23 mouse cellular contexts compared by ENCODE assay signal in genomic region chr8:81594134-81594714, GRCm38 (mm10).
DNase-seq lines count a peak whose midpoint lies in the region; ATAC-seq and TF ChIP-seq lines count a peak whose summit lies in the region.
"Had no signal": no experiment of that assay in that cellular context is flagged by ENCODE, and none has a peak within 500 bp of the region (broad histone marks: within the 10 kb centered on the region; RNA-seq: fewer than 3 reads in every experiment).

No protein-coding gene starts in this region.

- no peak overlapping the region for H3K9ac ChIP-seq in midbrain, embryonic 11.5 days (ENCODE audit: low read length)
- H3K9ac ChIP-seq in midbrain, postnatal 0 days (replicated peaks; ENCODE audit: low read length, poor library complexity, severe bottlenecking): no peak overlapping the region
- H3K9ac ChIP-seq: embryonic facial prominence, embryonic 15.5 days; heart, embryonic 13.5 days had no signal

- no peaks in the 10 kb centered on the region for H3K9me3 ChIP-seq in midbrain, embryonic 11.5 days (ENCODE audit: control insufficient read depth, low read length)
- no peaks in the 10 kb centered on the region for H3K9me3 ChIP-seq in midbrain, postnatal 0 days (ENCODE audit: low read length)
- H3K9me3 ChIP-seq: embryonic facial prominence, embryonic 15.5 days; forebrain, embryonic 10.5 days; heart, embryonic 13.5 days had no signal

- DNase-seq in lung, adult 18-20 months: peak; percentile 7 to 29
- DNase-seq in lung, adult 2 months: no peak
- DNase-seq in midbrain, embryonic 11.5 days (ENCODE audit: low spot score, missing footprints): peak; percentile 57
- no peak for DNase-seq in midbrain, postnatal 0 days (ENCODE audit: low spot score)
- DNase-seq in lung, postnatal 25 days (ENCODE audit: low spot score): peak; percentile 39
- no peak for DNase-seq in layer of hippocampus, adult 18-20 months (ENCODE audit: low spot score in 2 of 2)
- no peak for DNase-seq in cerebellum, postnatal 25 days
- DNase-seq: adrenal gland, adult 2 months; adrenal gland, postnatal 36 days; B cell, adult 2 months; cerebellum, adult 2 months; cerebellum, postnatal 10 days; embryo, embryonic 11 days; gastrocnemius, adult 2 months; gastrocnemius, postnatal 25 days; heart, adult 11 months; heart, postnatal 36 days had no signal

- no peaks in the 10 kb centered on the region for H3K36me3 ChIP-seq in midbrain, embryonic 11.5 days (ENCODE audit: control insufficient read depth, insufficient read depth, low read length)
- no peaks in the 10 kb centered on the region for H3K36me3 ChIP-seq in midbrain, postnatal 0 days (ENCODE audit: insufficient read depth, low read length)
- H3K36me3 ChIP-seq: embryonic facial prominence, embryonic 15.5 days; forebrain, embryonic 10.5 days; heart, embryonic 13.5 days had no signal

- no peaks in the 10 kb centered on the region for H3K4me1 ChIP-seq in lung, adult 2 months (ENCODE audit: control insufficient read depth, insufficient read depth, low read length)
- H3K4me1 ChIP-seq in midbrain, embryonic 11.5 days (ENCODE audit: control insufficient read depth, insufficient read depth, low read length): no peaks in the 10 kb centered on the region
- no peaks in the 10 kb centered on the region for H3K4me1 ChIP-seq in midbrain, postnatal 0 days (ENCODE audit: insufficient read depth, low read length)
- H3K4me1 ChIP-seq: embryonic facial prominence, embryonic 15.5 days; forebrain, embryonic 10.5 days; heart, embryonic 13.5 days had no signal

- WGBS in lung, adult 2 months: 68% methylated on average over 3 of the region's 3 CpGs
- WGBS in midbrain, embryonic 11.5 days: 89% methylated on average over 3 of the region's 3 CpGs
- 87% methylated on average over 3 of the region's 3 CpGs for WGBS in midbrain, postnatal 0 days

- no peak overlapping the region for H3K4me3 ChIP-seq in lung, adult 2 months (replicated peaks; ENCODE audit: extremely low read depth, low read depth, low read length)
- no peak overlapping the region for H3K4me3 ChIP-seq in midbrain, embryonic 11.5 days (ENCODE audit: low read depth, low read length)
- no peak overlapping the region for H3K4me3 ChIP-seq in midbrain, postnatal 0 days (ENCODE audit: low read depth, low read length)
- H3K4me3 ChIP-seq: embryonic facial prominence, embryonic 15.5 days; erythroblast, embryonic 14.5 days; forebrain, embryonic 10.5 days; gastrocnemius, adult 2 months; heart, embryonic 13.5 days had no signal

- no peaks in the 10 kb centered on the region for H3K27me3 ChIP-seq in midbrain, embryonic 11.5 days (ENCODE audit: control insufficient read depth, insufficient read depth, low read length)
- H3K27me3 ChIP-seq in midbrain, postnatal 0 days (ENCODE audit: insufficient read depth, low read length): no peaks in the 10 kb centered on the region
- H3K27me3 ChIP-seq: CH12.LX; embryonic facial prominence, embryonic 15.5 days; heart, embryonic 13.5 days had no signal

- H3K4me2 ChIP-seq in midbrain, embryonic 11.5 days: no peak overlapping the region
- no peak overlapping the region for H3K4me2 ChIP-seq in midbrain, postnatal 0 days (ENCODE audit: low read depth, low read length, poor library complexity, severe bottlenecking)
- H3K4me2 ChIP-seq: embryonic facial prominence, embryonic 15.5 days; heart, embryonic 13.5 days had no signal

- no peak overlapping the region for H3K27ac ChIP-seq in midbrain, embryonic 11.5 days (ENCODE audit: low read depth, low read length)
- no peak overlapping the region for H3K27ac ChIP-seq in midbrain, postnatal 0 days (ENCODE audit: low read depth, low read length)
- H3K27ac ChIP-seq: embryonic facial prominence, embryonic 15.5 days; forebrain, embryonic 10.5 days; gastrocnemius, adult 2 months; heart, embryonic 13.5 days had no signal

- no peak for TF ChIP-seq POLR2A in lung, adult 2 months (IDR thresholded peaks at IDR 0.05; ENCODE audit: borderline replicate concordance, extremely low read depth, low read depth, low read length)

- ATAC-seq in midbrain, embryonic 11.5 days (ENCODE audit: low FRiP score): no peak
- no peak for ATAC-seq in midbrain, postnatal 0 days (ENCODE audit: low FRiP score)
- ATAC-seq: forebrain, embryonic 14.5 days had no signal

- no peak for TF ChIP-seq CTCF in lung, adult 2 months (IDR thresholded peaks at IDR 0.05; ENCODE audit: insufficient read depth, low read length)
- no peak for TF ChIP-seq CTCF in midbrain, postnatal 0 days (IDR thresholded peaks at IDR 0.05)

Comparison
In these comparisons a context has a peak if more than half of its experiments do, and no peak if none do; other contexts are left out.
1. DNase-seq: peak in lung, adult 18-20 months (2 of 2), midbrain, embryonic 11.5 days (single experiment) and lung, postnatal 25 days (single experiment); none in lung, adult 2 months (single experiment), midbrain, postnatal 0 days (single experiment), layer of hippocampus, adult 18-20 months (0 of 2) and cerebellum, postnatal 25 days (0 of 2).